In genomic region chr15:6622512-6622911, GRCm38 (mm10) we compare ENCODE assay signal across 9 mouse cellular contexts.
DNase-seq lines count a peak whose midpoint lies in the region; ATAC-seq and TF ChIP-seq lines count a peak whose summit lies in the region.
"Had no signal": no experiment of that assay in that cellular context is flagged by ENCODE, and none has a peak within 500 bp of the region (broad histone marks: within the 10 kb centered on the region; RNA-seq: fewer than 3 reads in every experiment).

No protein-coding gene starts in this region.

- TF ChIP-seq CTCF in gastrocnemius, adult 2 months (IDR thresholded peaks at IDR 0.05), result peak; percentile 87

- H3K4me1 ChIP-seq in liver, embryonic 15.5 days (replicated peaks), result peaks cover 41% of the 10 kb centered on the region

- no peak overlapping the region for H3K4me3 ChIP-seq in gastrocnemius, adult 2 months
- H3K4me3 ChIP-seq in liver, embryonic 15.5 days (replicated peaks), result no peak overlapping the region
- H3K4me3 ChIP-seq: erythroblast, embryonic 14.5 days had no signal

- no peak overlapping the region for H3K4me2 ChIP-seq in liver, embryonic 15.5 days

- no peak overlapping the region for H3K9ac ChIP-seq in liver, embryonic 15.5 days

- 6% methylated on average over 5 of the region's 5 CpGs for WGBS in liver, embryonic 15.5 days (ENCODE audit: insufficient replicate concordance)

- H3K36me3 ChIP-seq in liver, embryonic 15.5 days (replicated peaks), result no peaks in the 10 kb centered on the region

- H3K27me3 ChIP-seq in liver, embryonic 15.5 days, result no peaks in the 10 kb centered on the region

- no peak overlapping the region for H3K27ac ChIP-seq in gastrocnemius, adult 2 months
- no peak overlapping the region for H3K27ac ChIP-seq in liver, embryonic 15.5 days (replicated peaks)

- H3K9me3 ChIP-seq in liver, embryonic 15.5 days (replicated peaks), result no peaks in the 10 kb centered on the region

- DNase-seq in 3T3-L1 (ENCODE audit: low read depth, low spot score), result peak; percentile 98
- DNase-seq in T-cell, adult 2 months (ENCODE audit: low spot score), result peak; percentile 78
- peak; percentile 69 to 85 for DNase-seq in cerebellum, postnatal 25 days
- DNase-seq in gastrocnemius, adult 2 months, result peak; percentile 74
- peak; percentile 77 to 92 for DNase-seq in kidney, postnatal 25 days
- DNase-seq in ovary, postnatal 36 days (ENCODE audit: low spot score), result peak; percentile 69
- DNase-seq in thymus, postnatal 25 days, result peak; percentile 86

- 0 out of 2 replicates have a peak, but pooled peaks have one; percentile 35 for ATAC-seq in liver, embryonic 15.5 days (ENCODE audit: insufficient read depth)

- intact Hi-C loops in gastrocnemius, adult 2 months (cut with DNase I), result loop anchor here (5.0 kb wide), 1 partner anchor 260 kb away; no protein-coding TSS in a partner anchor
